Mouse (Mus musculus) frontal cortex, postnatal 10 days (tissue): ENCODE measurements around the gene Zc3h12d.

Experiments used
- DNase-seq, 2 experiments: peaks; one replicate each; pipeline ENCODE4 v3.0.0; 2022; ENCODE audit warnings: low spot score in 2 of 2, mixed read lengths in 1 of 2

The Zc3h12d gene

DNA sequence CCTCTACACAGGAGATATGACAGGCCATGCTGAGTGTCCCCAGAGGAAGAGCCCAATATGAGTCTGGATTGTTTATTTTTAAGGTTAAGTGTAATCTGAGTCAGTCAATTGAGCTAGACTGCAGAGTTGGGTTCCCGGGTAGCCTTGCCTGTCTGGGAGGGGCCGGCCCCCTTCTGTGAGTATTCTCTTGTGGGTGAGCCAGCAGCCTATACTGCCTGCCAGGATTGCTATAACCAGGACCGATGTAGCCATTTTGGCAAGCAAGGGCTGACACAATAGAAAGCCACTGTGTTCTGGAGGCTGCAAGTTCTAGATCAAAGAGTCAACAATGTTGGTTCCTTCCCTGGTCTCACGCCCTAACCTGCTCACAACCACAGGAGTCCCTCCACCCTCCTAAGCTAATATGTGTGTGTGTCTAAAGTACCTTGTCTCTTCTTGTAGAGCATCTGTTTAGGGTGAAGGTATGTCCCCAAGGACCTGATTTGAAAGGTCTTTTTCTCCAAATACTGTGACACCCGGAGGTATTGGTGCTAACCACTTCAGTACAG, 6.7 kb downstream of the Zc3h12d start:
- DNase-seq = no peak

DNA sequence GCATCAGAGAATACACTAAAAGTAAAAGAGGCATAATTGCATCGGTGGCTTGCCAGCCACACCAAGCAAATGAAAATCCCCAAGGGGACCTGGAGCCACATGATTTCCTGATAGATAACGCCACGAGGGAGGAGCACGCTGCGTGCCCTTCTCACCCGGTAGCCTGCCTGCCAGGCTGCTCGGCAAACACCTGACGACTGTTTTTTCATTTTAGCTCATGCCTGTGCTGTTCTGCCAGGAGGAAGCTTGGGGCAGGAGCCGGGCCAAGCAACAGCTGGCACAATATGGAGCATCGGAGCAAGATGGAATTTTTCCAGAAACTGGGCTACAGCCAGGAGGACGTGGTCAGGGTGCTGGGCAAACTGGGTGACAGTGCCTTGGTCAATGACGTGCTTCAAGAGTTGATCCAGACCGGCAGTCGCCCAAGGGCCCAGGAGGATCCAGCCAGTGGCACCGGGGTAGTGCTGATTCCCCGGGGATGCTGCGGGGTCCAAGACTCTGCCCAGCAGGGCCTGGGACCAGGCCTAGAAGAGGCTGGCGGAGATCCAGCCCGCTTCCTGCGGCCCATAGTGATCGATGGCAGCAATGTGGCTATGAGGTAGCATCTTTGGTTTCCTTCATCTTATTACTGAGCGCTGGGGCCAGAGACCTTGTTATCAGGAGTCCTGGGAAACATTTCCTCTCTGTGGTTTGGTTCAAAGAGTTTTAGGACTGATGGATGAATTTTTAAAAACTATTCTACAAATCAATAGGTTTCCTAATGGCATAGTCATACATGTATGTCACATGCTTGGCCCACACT, 7.5 kb downstream of the Zc3h12d start:
- no peak for DNase-seq

- no peak for DNase-seq
Observed at GRCm38 (mm10) chr10:7840353-7840733, 8.1 kb downstream of the Zc3h12d start.

DNA sequence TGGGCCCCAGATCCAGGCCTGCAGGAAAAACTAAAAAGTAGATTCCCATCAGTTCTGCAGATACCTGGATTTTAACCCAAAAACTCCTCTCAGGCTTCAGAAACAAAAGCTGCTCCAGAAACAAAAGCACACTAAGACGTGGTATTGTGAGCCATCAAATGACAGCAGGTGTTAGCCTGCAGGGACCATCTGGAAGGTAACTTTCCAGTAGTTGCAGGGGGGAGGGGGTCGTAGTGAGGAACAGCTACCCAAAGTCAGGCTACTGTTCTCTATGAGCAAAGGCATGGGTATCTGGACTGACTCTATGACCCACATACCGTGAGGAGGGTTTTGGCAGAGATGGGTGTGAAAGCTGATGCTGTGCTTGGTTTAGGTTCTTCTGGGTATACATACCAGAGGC, 8.5 kb downstream of the Zc3h12d start:
- DNase-seq = no peak

DNA sequence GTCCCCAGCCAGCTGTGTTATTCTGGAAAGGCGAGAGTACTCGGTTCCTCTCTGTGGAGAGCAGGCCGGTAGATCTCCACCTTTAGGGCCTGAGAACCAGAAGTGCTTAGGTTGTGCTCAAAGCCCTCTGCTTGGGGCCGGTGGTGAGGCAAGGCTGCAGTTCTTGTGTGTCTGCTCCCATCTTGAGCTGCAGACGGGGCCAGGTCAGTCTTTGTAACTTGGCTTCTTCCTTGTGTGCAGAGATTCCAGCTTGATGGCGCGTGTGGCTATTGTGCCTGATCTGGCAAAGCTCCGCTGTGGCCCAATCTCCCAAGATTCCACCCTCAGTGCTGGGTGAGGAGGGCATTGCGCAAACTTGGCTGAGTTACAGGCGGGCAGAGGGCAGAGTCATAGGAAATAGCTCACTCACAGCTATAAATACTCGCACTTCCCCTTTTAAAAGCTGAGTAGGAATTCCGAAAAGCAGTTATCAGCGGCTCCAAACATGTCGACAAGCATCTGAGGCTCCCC, 9.4 kb downstream of the Zc3h12d start:
- no peak for DNase-seq

- DNase-seq = no peak
Observed at GRCm38 (mm10) chr10:7843181-7843580, 10.9 kb downstream of the Zc3h12d start.

DNA sequence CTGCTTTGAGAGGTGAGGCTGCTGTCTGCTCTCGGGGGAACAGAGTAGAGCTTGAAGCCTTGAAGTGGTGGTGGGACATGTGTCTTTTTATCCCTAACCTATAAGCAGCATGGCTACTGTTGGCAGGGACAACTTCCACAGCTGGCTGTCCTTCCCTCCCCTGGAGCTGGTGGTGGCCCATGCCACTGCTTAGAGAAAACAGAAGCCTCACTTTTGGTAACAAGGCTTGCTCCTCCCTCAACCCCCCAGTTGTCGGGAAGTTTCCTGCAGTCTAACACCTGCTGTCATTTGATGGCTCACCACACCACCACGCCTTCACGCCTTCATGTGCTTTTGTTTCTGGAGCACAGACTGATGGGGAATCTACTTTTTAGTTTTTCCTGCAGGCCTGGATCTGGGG, 11.9 kb downstream of the Zc3h12d start:
- DNase-seq = no peak

DNA sequence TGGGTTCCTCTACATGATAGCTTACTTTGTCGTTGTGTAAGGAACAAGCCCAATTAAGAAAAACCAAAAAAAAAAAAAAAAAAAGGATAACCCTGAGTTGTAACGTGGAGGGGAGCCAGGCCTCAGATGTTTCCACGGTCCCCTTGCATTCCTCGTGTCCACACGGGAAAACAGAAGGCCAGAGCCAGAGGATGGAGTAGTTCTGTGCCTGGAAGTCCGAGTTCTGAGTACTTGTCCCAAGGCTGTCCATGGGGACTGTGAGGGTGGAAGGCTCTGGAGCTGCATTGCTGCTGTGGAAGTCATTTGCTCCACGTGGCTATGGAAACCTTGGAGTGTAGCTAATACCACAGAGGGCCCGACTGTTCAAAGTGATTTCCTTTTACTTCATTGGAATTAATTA, 12.9 kb downstream of the Zc3h12d start:
- no peak for DNase-seq

- DNase-seq = no peak
Observed at GRCm38 (mm10) chr10:7845991-7846390, 13.7 kb downstream of the Zc3h12d start.

DNA sequence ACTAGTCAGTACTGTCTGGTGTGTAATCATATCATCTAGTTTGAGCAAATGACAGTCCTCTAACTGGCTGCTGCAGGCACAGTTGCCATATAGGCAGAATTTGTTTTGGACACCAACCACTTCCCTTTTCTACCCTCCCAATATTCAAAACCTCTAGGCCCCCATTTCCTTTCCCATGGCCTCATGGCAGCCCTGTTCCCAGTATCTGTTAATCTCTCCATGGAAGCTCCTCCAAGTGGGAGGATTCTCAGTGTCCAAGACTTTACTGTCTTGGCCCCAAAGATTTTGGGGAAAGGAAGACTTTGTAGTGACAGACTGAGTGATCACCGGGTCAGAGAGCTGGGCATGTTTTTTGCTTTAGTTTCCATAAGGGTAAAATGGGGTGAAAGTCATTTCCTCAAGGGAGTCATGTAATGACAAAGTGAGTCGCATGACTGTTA, 14.9 kb downstream of the Zc3h12d start:
- DNase-seq = no peak

DNA sequence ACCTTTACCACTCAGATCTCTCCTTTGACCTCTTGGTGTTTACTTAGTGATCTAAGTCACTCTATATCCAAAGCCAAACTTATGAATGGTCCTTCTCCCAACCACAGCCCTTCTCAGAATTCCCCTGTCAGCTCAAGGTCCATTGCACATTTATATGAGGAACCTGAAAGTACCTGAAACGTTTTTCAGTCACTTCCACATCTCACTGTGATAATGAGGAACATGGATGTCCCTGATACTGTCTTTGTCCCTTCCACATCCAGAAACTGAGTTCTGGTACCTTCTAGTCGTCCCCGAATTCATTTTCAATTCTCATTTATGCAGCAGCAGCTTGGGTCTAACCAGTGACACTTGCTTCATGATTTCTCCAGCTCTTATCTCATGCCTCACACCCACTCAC, 19.6 kb downstream of the Zc3h12d start:
- no peak for DNase-seq

- no peak for DNase-seq
Observed at GRCm38 (mm10) chr10:7860494-7860893, 28.2 kb downstream of the Zc3h12d start.

- no peak for DNase-seq
Observed at GRCm38 (mm10) chr10:7861259-7861936, 29.1 kb downstream of the Zc3h12d start.

- no peak for DNase-seq
Observed at GRCm38 (mm10) chr10:7861937-7862657, 29.8 kb downstream of the Zc3h12d start.

DNA sequence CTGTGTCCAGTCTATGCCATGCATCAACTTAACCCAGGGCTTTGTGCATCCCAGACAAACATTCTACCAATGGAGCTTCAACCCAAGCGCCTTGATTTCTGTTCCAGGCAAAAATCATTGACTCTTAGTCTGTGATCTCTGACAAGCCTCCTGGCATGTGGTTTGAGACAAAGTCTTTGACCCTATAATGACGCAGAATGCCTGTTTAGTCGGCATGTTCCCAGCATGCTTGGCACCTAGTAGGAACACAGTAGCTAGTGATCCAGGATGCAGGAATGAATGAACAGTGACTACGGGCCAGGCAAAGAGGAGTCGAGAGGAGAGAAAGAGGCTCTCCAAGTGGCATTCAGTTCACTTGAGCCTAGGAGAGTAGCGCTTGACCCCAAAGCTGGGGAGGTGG, 31.1 kb downstream of the Zc3h12d start:
- no peak for DNase-seq

DNA sequence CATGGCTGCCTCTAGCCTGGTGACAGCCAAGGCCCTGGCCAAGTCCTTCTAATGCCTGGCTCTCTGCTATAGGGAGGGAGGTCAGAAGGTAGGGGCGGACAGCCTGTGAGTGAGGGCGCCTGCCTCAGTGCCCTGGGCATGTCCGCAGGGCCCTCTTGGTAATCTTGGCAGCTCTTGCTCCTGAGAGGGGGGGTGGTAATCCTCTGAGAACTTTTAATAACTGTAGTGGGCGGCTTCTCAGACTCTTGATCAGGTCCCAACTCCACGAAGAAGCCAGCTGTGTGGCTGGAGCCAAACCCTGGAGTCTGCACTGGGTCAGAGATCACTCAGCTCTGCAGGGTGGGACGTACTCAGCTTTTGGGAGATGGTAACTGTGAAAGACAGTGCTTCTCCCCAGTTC, 31.9 kb downstream of the Zc3h12d start:
- DNase-seq = no peak

DNA sequence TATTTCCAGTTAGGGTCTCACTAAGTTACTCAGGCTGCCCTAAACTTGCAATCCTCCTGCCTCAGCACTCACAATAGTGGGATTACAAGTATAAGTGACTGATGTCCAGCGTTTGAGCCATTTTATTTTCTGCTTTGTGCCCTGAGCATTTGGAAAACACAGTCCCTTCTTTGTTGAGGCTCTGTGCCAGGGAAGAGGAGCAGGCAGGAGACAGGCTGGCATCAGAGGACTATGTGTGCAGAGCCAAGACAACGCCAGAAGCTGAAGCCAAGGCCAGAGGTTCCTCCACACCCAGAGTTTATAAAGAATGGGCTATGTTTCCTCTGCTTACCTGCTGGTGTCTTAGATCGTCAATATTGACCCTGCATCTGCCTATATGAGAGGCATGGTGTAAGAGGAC, 32.5 kb downstream of the Zc3h12d start:
- DNase-seq = no peak

DNA sequence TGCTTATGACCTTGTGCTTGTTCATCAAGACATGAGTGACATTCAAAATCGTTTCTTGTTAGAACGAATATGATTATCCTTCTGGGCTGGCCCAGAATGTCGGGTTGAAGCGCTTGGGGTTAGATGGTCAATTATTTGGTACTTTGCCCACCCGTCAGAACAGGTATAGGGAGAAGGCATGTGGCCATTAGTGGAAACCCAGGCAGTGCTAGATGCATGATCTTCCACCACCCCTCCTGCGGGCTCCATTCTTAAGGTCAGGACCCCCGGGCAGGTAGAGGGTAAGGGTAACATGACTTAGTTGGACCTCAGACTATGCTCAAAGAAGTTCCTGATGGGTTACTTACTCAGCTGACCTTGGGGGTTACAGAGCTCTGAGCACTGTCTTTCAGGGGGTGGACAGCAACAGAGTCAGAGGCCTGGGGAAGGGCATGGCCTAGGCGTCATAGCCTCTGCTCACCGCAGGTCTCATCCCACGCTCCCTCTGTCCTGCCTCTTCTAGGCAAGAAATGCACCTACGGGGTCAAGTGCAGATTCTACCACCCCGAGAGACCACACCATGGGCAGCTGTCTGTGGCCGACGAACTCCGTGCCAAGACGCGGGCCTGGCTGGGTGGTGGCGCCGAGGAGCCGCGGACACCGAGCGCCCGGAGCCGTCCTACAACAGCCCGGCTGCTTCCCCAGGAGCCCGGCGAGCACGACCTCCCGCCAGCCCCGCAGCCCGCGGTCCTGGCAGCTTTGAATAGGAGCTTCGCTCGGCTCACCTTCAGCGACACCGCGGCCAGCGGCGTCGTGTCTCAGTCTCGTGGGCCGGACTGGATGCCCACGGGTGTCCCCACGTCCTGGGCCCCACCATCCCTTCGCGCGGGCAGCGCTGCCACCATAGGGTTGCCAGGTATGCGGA, 34.7 kb downstream of the Zc3h12d start:
- DNase-seq = no peak

- DNase-seq = no peak
Observed at GRCm38 (mm10) chr10:7867666-7868030, 35.4 kb downstream of the Zc3h12d start.

DNA sequence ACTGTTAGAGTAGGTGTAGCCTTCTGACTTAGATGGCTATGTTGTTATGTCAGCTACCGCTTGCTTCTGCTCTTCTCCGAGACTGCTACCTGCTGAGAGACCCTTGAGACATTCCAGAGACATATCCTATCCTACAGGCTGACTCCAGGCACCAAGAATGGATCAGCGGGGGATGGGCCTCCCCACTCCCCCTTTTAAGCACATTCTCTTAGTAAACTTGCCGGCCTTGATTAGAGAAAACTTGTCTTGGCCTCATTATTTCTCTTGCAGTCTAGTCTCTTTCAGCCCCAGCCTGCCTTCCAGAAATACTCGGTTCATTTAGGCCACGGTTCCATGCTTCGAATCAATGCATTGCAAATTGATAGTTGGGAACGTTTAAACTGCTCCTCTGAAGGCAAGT, 37.5 kb downstream of the Zc3h12d start:
- DNase-seq = no peak
